Mouse (Mus musculus) Patski (cell line): Measurements from ENCODE around the gene Srcin1. TPM values are rescaled to one million over a fixed set of nuclear protein-coding genes. Genes with fewer than 3 reads are reported as not detected.

Source experiments
- ATAC-seq: fragments of 100-300 bp; one replicate; pipeline ENCODE4 v1.8.0; 2021
- CTCF ChIA-PET: fragments of 350-600 bp; sonication (Branson Sonifier 250); formaldehyde crosslinking; loops from one replicate; lab custom pipeline; 2022; ENCODE audit warnings: inconsistent platforms; lab: Charles Lee
- POLR2A ChIA-PET: fragments of 350-600 bp; sonication (Branson Sonifier 250); formaldehyde crosslinking; loops from one replicate; lab custom pipeline; 2022; ENCODE audit warnings: antibody characterized with exemption, inconsistent platforms; lab: Charles Lee
- DNase-seq: peaks from one replicate; pipeline ENCODE4 v3.0.0-alpha.2; 2011; ENCODE audit warnings: low read depth, low spot score
- H3K27me3 ChIP-seq: fragments of 371-371 bp; one replicate; pipeline ENCODE4 v1.5.1; 2021
- CTCF ChIP-seq: fragments of 100-300 bp; IDR thresholded peaks from one replicate; pipeline ENCODE4 v1.5.1; 2021
- in situ Hi-C: fragments of 300-500 bp; cut with MboI; formaldehyde crosslinking; loops from 3 replicates; pipeline ENCODE4 v1.11.1; 2018; ENCODE audit warnings: low pct_unique_long_range_greater_than_20kb, mixed read lengths
- polyA plus RNA-seq: library from polyadenylated mRNA; unstranded; gene quantifications from one replicate; pipeline ENCODE4 v1.2.3, GENCODE M21; 2021

Srcin1 gene
- polyA plus RNA-seq, 1 experiment from 2014 or later, result 1.8 TPM

- in situ Hi-C loops, result no loop called here
Observed at GRCm38 (mm10) chr11:97510966-97511660, 64.9 kb downstream of the Srcin1 start.

GRCm38 (mm10) chr11:97509715-97510485 is 66.1 kb downstream of the Srcin1 start:
- no peak for ATAC-seq

More at GRCm38 (mm10) chr11:97510966-97511660, 64.9 kb downstream of the Srcin1 start:
- DNase-seq (no peak), ATAC-seq (no peak)
- no peak for TF ChIP-seq CTCF
- CTCF ChIA-PET, result no interaction called here
- no peaks in the 10 kb centered on the region for H3K27me3 ChIP-seq
- POLR2A ChIA-PET, result no interaction called here

GRCm38 (mm10) chr11:97509058-97509457 is 66.9 kb downstream of the Srcin1 start:
- in situ Hi-C loops, result no loop called here
- TF ChIP-seq CTCF, result no peak
- ChIA-PET POLR2A (interaction anchor here (0.6 kb wide), 1 partner anchor 109 kb away, joined by 10 read pairs; no protein-coding TSS in a partner anchor), CTCF (no interaction called here)
- ATAC-seq, result no peak
- no peaks in the 10 kb centered on the region for H3K27me3 ChIP-seq
- no peak for DNase-seq

More at GRCm38 (mm10) chr11:97509715-97510485, 66.1 kb downstream of the Srcin1 start:
- in situ Hi-C loops, result no loop called here
- ChIA-PET CTCF (no interaction called here), POLR2A (no interaction called here)
- no peaks in the 10 kb centered on the region for H3K27me3 ChIP-seq
- TF ChIP-seq CTCF, result no peak
- DNase-seq, result no peak

GRCm38 (mm10) chr11:97508198-97508597 is 67.8 kb downstream of the Srcin1 start:
- no peak for ATAC-seq
- POLR2A ChIA-PET, result interaction anchor here (0.6 kb wide), 1 partner anchor 109 kb away, joined by 10 read pairs; no protein-coding TSS in a partner anchor
- no peak for DNase-seq
- no peaks in the 10 kb centered on the region for H3K27me3 ChIP-seq
- in situ Hi-C loops, result no loop called here
- CTCF ChIA-PET, result no interaction called here
- TF ChIP-seq CTCF, result no peak

- H3K27me3 ChIP-seq, result no peaks in the 10 kb centered on the region
- DNase-seq (no peak), ATAC-seq (no peak)
- ChIA-PET POLR2A (interaction anchor here (0.6 to 0.9 kb wide), 2 partner anchors 11 to 135 kb away, joined by 3 read pairs; no protein-coding TSS in a partner anchor), CTCF (interaction anchor here (0.8 to 3.1 kb wide), 2 partner anchors 17 kb away, joined by 3 to 6 read pairs; no protein-coding TSS in a partner anchor)
- no peak for TF ChIP-seq CTCF
- in situ Hi-C loops, result no loop called here
Observed at GRCm38 (mm10) chr11:97506331-97506730, 69.7 kb downstream of the Srcin1 start.

DNA sequence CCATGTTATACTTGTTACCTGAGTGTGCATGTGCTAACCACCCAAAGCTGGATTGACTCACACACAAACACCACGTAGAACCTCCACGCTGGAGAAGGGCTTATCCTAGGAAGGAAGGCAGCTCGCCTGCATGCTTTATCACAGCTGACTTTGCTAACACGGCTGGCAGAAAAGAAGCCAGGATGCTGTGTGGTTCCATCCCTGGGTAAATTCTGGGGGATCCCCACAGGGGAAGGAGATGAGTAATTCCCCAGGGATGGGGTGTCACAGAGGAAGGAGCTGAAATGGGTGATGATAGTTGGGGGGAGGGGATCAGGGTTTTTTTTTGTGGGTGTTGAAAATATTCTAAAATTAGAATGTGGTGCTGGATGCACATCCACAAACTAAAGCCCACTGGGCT is 70.2 kb downstream of the Srcin1 start:
- in situ Hi-C loops, result no loop called here
- no peak for ATAC-seq
- no peak for DNase-seq
- ChIA-PET POLR2A (no interaction called here), CTCF (interaction anchor here (0.8 to 3.1 kb wide), 2 partner anchors 16 to 17 kb away, joined by 3 to 6 read pairs; no protein-coding TSS in a partner anchor)
- H3K27me3 ChIP-seq, result no peaks in the 10 kb centered on the region
- TF ChIP-seq CTCF, result no peak

GRCm38 (mm10) chr11:97502846-97503245 is 73.1 kb downstream of the Srcin1 start:
- ChIA-PET CTCF (interaction anchor here (1.5 kb wide), 1 partner anchor 13 kb away, joined by 4 read pairs; no protein-coding TSS in a partner anchor), POLR2A (no interaction called here)
- ATAC-seq, result no peak
- in situ Hi-C loops, result no loop called here
- H3K27me3 ChIP-seq, result no peaks in the 10 kb centered on the region
- TF ChIP-seq CTCF, result no peak
- DNase-seq, result no peak

DNA sequence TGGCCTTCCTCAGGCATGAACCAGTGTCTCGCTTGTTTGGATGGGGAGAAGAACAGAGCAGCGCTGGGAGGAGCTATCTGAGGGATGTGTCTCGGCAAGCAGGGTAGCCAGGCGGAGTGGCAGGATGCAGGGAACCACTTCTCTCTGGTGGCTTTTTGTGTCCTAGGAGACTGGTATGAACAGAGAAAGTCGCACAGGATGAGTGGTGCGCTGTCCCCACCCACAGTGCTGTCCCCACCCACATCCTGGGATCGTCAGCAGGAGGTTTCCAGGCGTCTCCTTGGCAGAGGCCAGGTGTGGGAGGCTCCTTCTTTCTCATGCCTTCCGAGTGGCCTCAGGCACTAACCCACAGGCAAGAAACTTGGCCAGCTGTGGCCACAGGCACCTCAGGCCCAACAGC is 73.6 kb downstream of the Srcin1 start:
- DNase-seq (no peak), ATAC-seq (no peak)
- H3K27me3 ChIP-seq, result no peaks in the 10 kb centered on the region
- POLR2A ChIA-PET, result no interaction called here
- no peak for TF ChIP-seq CTCF
- in situ Hi-C loops, result no loop called here
- CTCF ChIA-PET, result interaction anchor here (1.5 kb wide), 1 partner anchor 13 kb away, joined by 4 read pairs; no protein-coding TSS in a partner anchor

- ATAC-seq, result no peak
- in situ Hi-C loops, result no loop called here
- no peak for DNase-seq
- ChIA-PET POLR2A (no interaction called here), CTCF (no interaction called here)
- TF ChIP-seq CTCF, result no peak
- H3K27me3 ChIP-seq, result no peaks in the 10 kb centered on the region
Observed at GRCm38 (mm10) chr11:97500720-97501448, 75.1 kb downstream of the Srcin1 start.
